In the genomic region with DNA sequence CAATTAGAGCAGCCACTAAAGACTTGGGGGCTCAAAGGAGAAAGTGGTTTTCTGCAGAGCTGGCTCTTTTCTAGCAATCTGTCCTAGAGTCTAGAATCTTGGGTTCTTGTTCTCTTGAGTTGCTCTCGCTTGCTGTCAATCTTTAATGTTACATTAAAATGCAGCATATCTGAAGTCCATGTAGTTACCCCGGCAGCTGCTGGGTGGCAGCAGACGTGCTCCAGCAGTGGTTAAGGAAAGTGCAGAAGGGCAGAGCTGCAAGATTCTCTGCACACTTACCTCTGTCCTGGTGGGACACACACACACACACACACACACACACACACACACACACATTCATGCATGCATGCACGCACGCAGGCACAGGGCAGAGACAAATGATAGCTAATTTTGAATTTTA, we compare ENCODE assay signal across 9 mouse cellular contexts.
DNase-seq lines count a peak whose midpoint lies in the region; ATAC-seq and TF ChIP-seq lines count a peak whose summit lies in the region.
"Had no signal": no experiment of that assay in that cellular context is flagged by ENCODE, and none has a peak within 500 bp of the region (broad histone marks: within the 10 kb centered on the region; RNA-seq: fewer than 3 reads in every experiment).

No protein-coding gene starts in this region.

- H3K27ac ChIP-seq in midbrain, embryonic 11.5 days (ENCODE audit: low read depth, low read length), result no peak overlapping the region
- no peak overlapping the region for H3K27ac ChIP-seq in midbrain, embryonic 10.5 days (replicated peaks)
- H3K27ac ChIP-seq in hindbrain, embryonic 14.5 days, result no peak overlapping the region
- no peak overlapping the region for H3K27ac ChIP-seq in midbrain, postnatal 0 days (ENCODE audit: low read depth, low read length)
- H3K27ac ChIP-seq in forebrain, embryonic 11.5 days (ENCODE audit: low read depth, low read length), result no peak overlapping the region
- H3K27ac ChIP-seq: lung, embryonic 15.5 days had no signal

- H3K4me3 ChIP-seq in midbrain, embryonic 11.5 days (ENCODE audit: low read depth, low read length), result no peak overlapping the region
- no peak overlapping the region for H3K4me3 ChIP-seq in midbrain, embryonic 10.5 days
- no peak overlapping the region for H3K4me3 ChIP-seq in hindbrain, embryonic 14.5 days (replicated peaks; ENCODE audit: low read length)
- no peak overlapping the region for H3K4me3 ChIP-seq in midbrain, postnatal 0 days (ENCODE audit: low read depth, low read length)
- no peak overlapping the region for H3K4me3 ChIP-seq in forebrain, embryonic 11.5 days (ENCODE audit: low read depth, low read length)
- H3K4me3 ChIP-seq: lung, embryonic 15.5 days had no signal

- no peaks in the 10 kb centered on the region for H3K27me3 ChIP-seq in midbrain, embryonic 11.5 days (ENCODE audit: control insufficient read depth, insufficient read depth, low read length)
- H3K27me3 ChIP-seq in midbrain, embryonic 10.5 days (ENCODE audit: low read depth, poor library complexity, severe bottlenecking), result no peaks in the 10 kb centered on the region
- H3K27me3 ChIP-seq in hindbrain, embryonic 14.5 days (ENCODE audit: control insufficient read depth, insufficient read depth, low read length), result no peaks in the 10 kb centered on the region
- H3K27me3 ChIP-seq in midbrain, postnatal 0 days (ENCODE audit: insufficient read depth, low read length), result no peaks in the 10 kb centered on the region
- no peaks in the 10 kb centered on the region for H3K27me3 ChIP-seq in forebrain, embryonic 11.5 days (ENCODE audit: control insufficient read depth, insufficient read depth, low read length)
- H3K27me3 ChIP-seq: lung, embryonic 15.5 days had no signal

- no peaks in the 10 kb centered on the region for H3K9me3 ChIP-seq in midbrain, embryonic 11.5 days (ENCODE audit: control insufficient read depth, low read length)
- H3K9me3 ChIP-seq in midbrain, embryonic 10.5 days (replicated peaks), result no peaks in the 10 kb centered on the region
- H3K9me3 ChIP-seq in hindbrain, embryonic 14.5 days (ENCODE audit: control insufficient read depth, low read length), result no peaks in the 10 kb centered on the region
- H3K9me3 ChIP-seq in midbrain, postnatal 0 days (ENCODE audit: low read length), result no peaks in the 10 kb centered on the region
- no peaks in the 10 kb centered on the region for H3K9me3 ChIP-seq in forebrain, embryonic 11.5 days (ENCODE audit: control insufficient read depth, low read length)
- H3K9me3 ChIP-seq: lung, embryonic 15.5 days had no signal

- no peaks in the 10 kb centered on the region for H3K36me3 ChIP-seq in midbrain, embryonic 11.5 days (ENCODE audit: control insufficient read depth, insufficient read depth, low read length)
- H3K36me3 ChIP-seq in midbrain, embryonic 10.5 days, result no peaks in the 10 kb centered on the region
- H3K36me3 ChIP-seq in hindbrain, embryonic 14.5 days (replicated peaks; ENCODE audit: control insufficient read depth, insufficient read depth), result no peaks in the 10 kb centered on the region
- no peaks in the 10 kb centered on the region for H3K36me3 ChIP-seq in midbrain, postnatal 0 days (ENCODE audit: insufficient read depth, low read length)
- H3K36me3 ChIP-seq in forebrain, embryonic 11.5 days (ENCODE audit: control insufficient read depth, insufficient read depth, low read length), result no peaks in the 10 kb centered on the region
- H3K36me3 ChIP-seq: lung, embryonic 15.5 days had no signal

- no peak overlapping the region for H3K4me2 ChIP-seq in midbrain, embryonic 11.5 days
- H3K4me2 ChIP-seq in hindbrain, embryonic 14.5 days (replicated peaks), result no peak overlapping the region
- no peak overlapping the region for H3K4me2 ChIP-seq in midbrain, postnatal 0 days (ENCODE audit: low read depth, low read length, poor library complexity, severe bottlenecking)
- no peak overlapping the region for H3K4me2 ChIP-seq in forebrain, embryonic 11.5 days (ENCODE audit: low read depth, low read length, severe bottlenecking)
- H3K4me2 ChIP-seq: lung, embryonic 15.5 days had no signal

- no peak for DNase-seq in frontal cortex, postnatal 25 days (ENCODE audit: low spot score in 2 of 2)
- DNase-seq in midbrain, embryonic 11.5 days (ENCODE audit: low spot score, missing footprints), result peak; percentile 82
- no peak for DNase-seq in midbrain, embryonic 10.5 days (ENCODE audit: low spot score)
- peak; percentile 30 for DNase-seq in hindbrain, embryonic 14.5 days (ENCODE audit: low spot score)
- DNase-seq in midbrain, postnatal 0 days (ENCODE audit: low spot score), result peak; percentile 46
- no peak for DNase-seq in forebrain, embryonic 11.5 days (ENCODE audit: low spot score)

- peak; percentile 85 for ATAC-seq in frontal cortex, adult (ENCODE audit: low TSS enrichment)
- peak; percentile 59; the same call in 1 of the 2 replicates for ATAC-seq in midbrain, embryonic 11.5 days (ENCODE audit: low FRiP score)
- no peak for ATAC-seq in hindbrain, embryonic 14.5 days (ENCODE audit: low FRiP score)
- ATAC-seq in midbrain, postnatal 0 days (ENCODE audit: low FRiP score), result no peak
- no peak for ATAC-seq in megakaryocyte, adult 5-6 weeks (ENCODE audit: poor library complexity, severe bottlenecking)
- no peak for ATAC-seq in forebrain, embryonic 11.5 days (replicated peaks; ENCODE audit: low FRiP score)

- H3K4me1 ChIP-seq in midbrain, embryonic 11.5 days (ENCODE audit: control insufficient read depth, insufficient read depth, low read length), result no peaks in the 10 kb centered on the region
- H3K4me1 ChIP-seq in midbrain, embryonic 10.5 days, result no peaks in the 10 kb centered on the region
- H3K4me1 ChIP-seq in hindbrain, embryonic 14.5 days (replicated peaks; ENCODE audit: control insufficient read depth, insufficient read depth, low read length), result no peaks in the 10 kb centered on the region
- no peaks in the 10 kb centered on the region for H3K4me1 ChIP-seq in midbrain, postnatal 0 days (ENCODE audit: insufficient read depth, low read length)
- no peaks in the 10 kb centered on the region for H3K4me1 ChIP-seq in forebrain, embryonic 11.5 days (replicated peaks; ENCODE audit: control insufficient read depth, insufficient read depth, low read length)

- H3K9ac ChIP-seq in midbrain, embryonic 11.5 days (ENCODE audit: low read length), result no peak overlapping the region
- no peak overlapping the region for H3K9ac ChIP-seq in hindbrain, embryonic 14.5 days
- no peak overlapping the region for H3K9ac ChIP-seq in midbrain, postnatal 0 days (replicated peaks; ENCODE audit: low read length, poor library complexity, severe bottlenecking)
- H3K9ac ChIP-seq in forebrain, embryonic 11.5 days (ENCODE audit: low read length), result no peak overlapping the region
- H3K9ac ChIP-seq: lung, embryonic 15.5 days had no signal

- 66% methylated on average over 5 of the region's 5 CpGs for WGBS in midbrain, embryonic 11.5 days
- WGBS in midbrain, embryonic 10.5 days, result 64% methylated on average over 5 of the region's 5 CpGs
- 59% methylated on average over 5 of the region's 5 CpGs for WGBS in hindbrain, embryonic 14.5 days
- 65% methylated on average over 5 of the region's 5 CpGs for WGBS in midbrain, postnatal 0 days
- WGBS in forebrain, embryonic 11.5 days, result 65% methylated on average over 5 of the region's 5 CpGs

- TF ChIP-seq CTCF in midbrain, postnatal 0 days (IDR thresholded peaks at IDR 0.05), result peak; percentile 76

Comparison
In these comparisons a context has a peak if more than half of its experiments do, and no peak if none do; other contexts are left out.
1. ATAC-seq: peak in frontal cortex, adult (single experiment) and midbrain, embryonic 11.5 days (single experiment); none in hindbrain, embryonic 14.5 days (single experiment), midbrain, postnatal 0 days (single experiment), megakaryocyte, adult 5-6 weeks (single experiment) and forebrain, embryonic 11.5 days (single experiment).
2. DNase-seq: peak in midbrain, embryonic 11.5 days (single experiment), hindbrain, embryonic 14.5 days (single experiment) and midbrain, postnatal 0 days (single experiment); none in frontal cortex, postnatal 25 days (0 of 2), midbrain, embryonic 10.5 days (single experiment) and forebrain, embryonic 11.5 days (single experiment).